Mouse (Mus musculus) limb, embryonic 14.5 days (tissue): Measurements from ENCODE around the gene Dnajb8. TPM values are rescaled to one million over a fixed set of nuclear protein-coding genes. Genes with fewer than 3 reads are reported as not detected.

Experiments used
- ATAC-seq: fragments of 200-750 bp; cut with Nextera tagmentation; 2 replicates; pipeline ENCODE4 v1.8.0; 2017; ENCODE audit warnings: low read depth, moderate number of reproducible peaks, moderate TSS enrichment; ENCODE audit not compliant: low FRiP score
- DNase-seq: peaks from one replicate; pipeline ENCODE4 v3.0.0-alpha.2; 2015; ENCODE audit warnings: low spot score
- H3K27ac ChIP-seq: fragments of 300-500 bp; sonication (generic); replicated peaks from 2 replicates; pipeline ENCODE4 v1.5.1; 2014; ENCODE audit warnings: low read depth, mild to moderate bottlenecking, low read length, moderate library complexity, mixed read lengths
- H3K27me3 ChIP-seq: fragments of 300-500 bp; sonication (generic); 2 replicates; pipeline ENCODE4 v1.6.1; 2014; ENCODE audit warnings: low read length, mixed read lengths; ENCODE audit not compliant: control insufficient read depth, insufficient read depth
- H3K36me3 ChIP-seq: fragments of 300-500 bp; sonication (generic); 2 replicates; pipeline ENCODE4 v1.6.1; 2014; ENCODE audit warnings: mild to moderate bottlenecking, low read length, moderate library complexity, mixed read lengths; ENCODE audit not compliant: control insufficient read depth, insufficient read depth
- H3K4me1 ChIP-seq: fragments of 300-500 bp; sonication (generic); 2 replicates; pipeline ENCODE4 v1.6.1; 2014; ENCODE audit warnings: antibody characterized with exemption, low read length, mixed read lengths; ENCODE audit not compliant: control insufficient read depth, insufficient read depth
- H3K4me2 ChIP-seq: fragments of 300-500 bp; sonication (generic); replicated peaks from 2 replicates; pipeline ENCODE4 v1.6.1; 2014; ENCODE audit warnings: low read depth, mild to moderate bottlenecking, low read length, moderate library complexity; ENCODE audit not compliant: severe bottlenecking
- H3K4me3 ChIP-seq: fragments of 300-500 bp; sonication (generic); replicated peaks from 2 replicates; pipeline ENCODE4 v1.5.1; 2014; ENCODE audit warnings: low read length
- H3K9ac ChIP-seq: fragments of 300-500 bp; sonication (generic); 2 replicates; pipeline ENCODE4 v1.6.1; 2014; ENCODE audit warnings: mild to moderate bottlenecking, low read depth, low read length, moderate library complexity; ENCODE audit not compliant: severe bottlenecking
- H3K9me3 ChIP-seq: fragments of 300-500 bp; sonication (generic); 2 replicates; pipeline ENCODE4 v1.6.1; 2016; ENCODE audit warnings: low read length; ENCODE audit not compliant: control insufficient read depth
- POLR2A ChIP-seq: fragments of 200-500 bp; IDR thresholded peaks from 2 replicates; pipeline ENCODE4 v1.8.0; 2012; ENCODE audit warnings: inconsistent platforms, mild to moderate bottlenecking, moderate library complexity, borderline replicate concordance; ENCODE audit not compliant: insufficient read depth, insufficient read length; ENCODE audit errors: extremely low read depth
- WGBS: fragments of 180-500 bp; shearing (Covaris S2); extraction: QIAGEN DNeasy Blood & Tissue Kit; methylation state at CpG from one replicate; pipeline ENCODE4 v1.1.7; 2014; 5-methylcytosine and 5-hydroxymethylcytosine counted together
- polyA plus RNA-seq, 2 experiments: library from polyadenylated mRNA; depleted of rRNA in 1 of 2; stranded (reverse) in 1 of 2; unstranded in 1 of 2; fragments of >200 nt; fragmentation: Nextera tagmentation in 1 of 2; extraction: Ambion mirVana in 1 of 2; gene quantifications; 2 replicates each; pipeline versions ENCODE4 v1.2.1 to v1.2.3; 2012 to 2014

The Dnajb8 gene
- polyA plus RNA-seq, 2 experiments = not detected

- Histone ChIP-seq H3K9ac (no peak overlapping the region), H3K27ac (no peak overlapping the region), H3K9me3 (no peaks in the 10 kb centered on the region), H3K27me3 (peaks cover 97% of the 10 kb centered on the region), H3K4me1 (peaks cover 14% of the 10 kb centered on the region), H3K36me3 (no peaks in the 10 kb centered on the region), H3K4me2 (no peak overlapping the region), H3K4me3 (no peak overlapping the region)
- no peak for ATAC-seq
- no peak for TF ChIP-seq POLR2A
- DNase-seq = no peak
- 15% methylated on average over 8 of the region's 8 CpGs for WGBS
Observed at GRCm38 (mm10) chr6:88192756-88193155, 29.3 kb upstream of the Dnajb8 start.

- Histone ChIP-seq H3K27me3 (peaks cover 99% of the 10 kb centered on the region), H3K4me2 (peak within 1 kb of the TSS; percentile 57), H3K27ac (no peak within 1 kb of the TSS), H3K9ac (peak within 1 kb of the TSS; percentile 16), H3K9me3 (no peaks in the 10 kb centered on the region), H3K4me1 (peaks cover 20% of the 10 kb centered on the region), H3K4me3 (peak within 1 kb of the TSS; percentile 36), H3K36me3 (no peaks in the 10 kb centered on the region)
- no peak for DNase-seq
- ATAC-seq = no peak
- WGBS = 1% methylated on average over 51 of the region's 57 CpGs
- TF ChIP-seq POLR2A = no peak
Observed at GRCm38 (mm10) chr6:88193433-88194052, 28.5 kb upstream of the Dnajb8 start, which contains the start of gene Gata2. Gene Gata2, plus strand, starts transcription at chr6:88193891.

- ATAC-seq (no peak), DNase-seq (no peak)
- H3K27ac ChIP-seq = no peak overlapping the region
- H3K36me3 ChIP-seq = no peaks in the 10 kb centered on the region
- peak overlapping the region; percentile 16 for H3K9ac ChIP-seq
- peak overlapping the region; percentile 57 for H3K4me2 ChIP-seq
- WGBS = 5% methylated on average over 53 of the region's 58 CpGs
- H3K4me3 ChIP-seq = peak overlapping the region; percentile 36
- H3K4me1 ChIP-seq = peaks cover 23% of the 10 kb centered on the region
- no peaks in the 10 kb centered on the region for H3K9me3 ChIP-seq
- TF ChIP-seq POLR2A = no peak
- peaks cover 99% of the 10 kb centered on the region for H3K27me3 ChIP-seq
Observed at GRCm38 (mm10) chr6:88194053-88194977, 27.8 kb upstream of the Dnajb8 start.

GRCm38 (mm10) chr6:88194978-88195325 lies 27.1 kb upstream of the Dnajb8 start:
- TF ChIP-seq POLR2A = no peak
- no peak for ATAC-seq
- no peak overlapping the region for H3K4me2 ChIP-seq
- DNase-seq = no peak
- H3K9me3 ChIP-seq = no peaks in the 10 kb centered on the region
- peaks cover 99% of the 10 kb centered on the region for H3K27me3 ChIP-seq
- peaks cover 27% of the 10 kb centered on the region for H3K4me1 ChIP-seq
- no peaks in the 10 kb centered on the region for H3K36me3 ChIP-seq
- H3K9ac ChIP-seq = no peak overlapping the region
- WGBS = 14% methylated on average over 7 of the region's 7 CpGs
- no peak overlapping the region for H3K27ac ChIP-seq
- no peak overlapping the region for H3K4me3 ChIP-seq

- DNase-seq (no peak), ATAC-seq (no peak)
- no peaks in the 10 kb centered on the region for H3K9me3 ChIP-seq
- 2% methylated on average over 33 of the region's 33 CpGs for WGBS
- no peaks in the 10 kb centered on the region for H3K36me3 ChIP-seq
- no peak overlapping the region for H3K27ac ChIP-seq
- H3K9ac ChIP-seq = 0 out of 2 replicates have a peak overlapping the region, but pooled peaks have one; percentile 36
- H3K27me3 ChIP-seq = peaks cover 99% of the 10 kb centered on the region
- no peak for TF ChIP-seq POLR2A
- H3K4me3 ChIP-seq = peak overlapping the region; percentile 37
- H3K4me1 ChIP-seq = peaks cover 27% of the 10 kb centered on the region
- peak overlapping the region; percentile 64 for H3K4me2 ChIP-seq
Observed at GRCm38 (mm10) chr6:88196054-88196732, 25.9 kb upstream of the Dnajb8 start.
